8 mouse cellular contexts compared by ENCODE assay signal in genomic region chrX:64276290-64277125, GRCm38 (mm10). TPM values are rescaled to one million over a fixed set of nuclear protein-coding genes. Genes with fewer than 3 reads are reported as not detected.
DNase-seq lines count a peak whose midpoint lies in the region; ATAC-seq and TF ChIP-seq lines count a peak whose summit lies in the region.

Gene Slitrk4, minus strand, starts transcription at chrX:64276996.

- H3K4me3 ChIP-seq in heart, adult 2 months: peak within 1 kb of the TSS; percentile 10; the same call in 1 of the 2 replicates
- H3K4me3 ChIP-seq in neural tube, embryonic 15.5 days (replicated peaks): peak within 1 kb of the TSS; percentile 56

- H3K4me1 ChIP-seq in heart, adult 2 months (ENCODE audit: control insufficient read depth, insufficient read depth, low read length): no peaks in the 10 kb centered on the region
- H3K4me1 ChIP-seq in neural tube, embryonic 15.5 days: no peaks in the 10 kb centered on the region

- no peaks in the 10 kb centered on the region for H3K27me3 ChIP-seq in heart, adult 2 months (ENCODE audit: control insufficient read depth, insufficient read depth, low read length)
- no peaks in the 10 kb centered on the region for H3K27me3 ChIP-seq in neural tube, embryonic 15.5 days (replicated peaks)

- 8% methylated on average over 54 of the region's 54 CpGs for WGBS in heart, adult 2 months
- 15% methylated on average over 54 of the region's 54 CpGs for WGBS in neural tube, embryonic 15.5 days

- no peak for TF ChIP-seq POLR2A in heart, adult 2 months (IDR thresholded peaks at IDR 0.05; ENCODE audit: insufficient read depth, low read depth, low read length)

- H3K9ac ChIP-seq in heart, adult 2 months (ENCODE audit: low read depth, low read length): no peak within 1 kb of the TSS
- H3K9ac ChIP-seq in neural tube, embryonic 15.5 days (replicated peaks): peak within 1 kb of the TSS; percentile 55

- DNase-seq in heart, adult 2 months: no peak
- no peak for DNase-seq in heart, postnatal 36 days
- peak; percentile 51 for DNase-seq in embryo, embryonic 9.5 days (ENCODE audit: extremely low spot score)
- peak; percentile 3 to 28 for DNase-seq in heart, postnatal 10 days
- peak; percentile 38 for DNase-seq in left cerebral cortex, postnatal 25 days (ENCODE audit: low spot score in 2 of 2)
- no peak for DNase-seq in ovary, postnatal 10 days (ENCODE audit: low spot score)
- DNase-seq in kidney, adult 8-10 months: no peak

- TF ChIP-seq EP300 in heart, adult 2 months (IDR thresholded peaks at IDR 0.05; ENCODE audit: insufficient read depth, low read depth, low read length): no peak

- peak within 1 kb of the TSS; percentile 58 for H3K4me2 ChIP-seq in neural tube, embryonic 15.5 days

- ATAC-seq in neural tube, embryonic 15.5 days (ENCODE audit: low FRiP score): peak; percentile 84

- intact Hi-C loops in heart, adult 2 months (cut with DNase I): no loop called here
- intact Hi-C loops in heart, postnatal 36 days (cut with DNase I): loop anchor here (5.0 kb wide), 1 partner anchor 284 kb away; no protein-coding TSS in a partner anchor
- intact Hi-C loops in heart, postnatal 10 days (cut with DNase I): no loop called here
- intact Hi-C loops in left cerebral cortex, postnatal 25 days (cut with DNase I): no loop called here

- no peak for TF ChIP-seq CTCF in heart, adult 2 months (IDR thresholded peaks at IDR 0.05)

- no peak within 1 kb of the TSS for H3K27ac ChIP-seq in heart, adult 2 months
- H3K27ac ChIP-seq in neural tube, embryonic 15.5 days (replicated peaks): peak within 1 kb of the TSS; percentile 81

- H3K9me3 ChIP-seq in neural tube, embryonic 15.5 days (replicated peaks): no peaks in the 10 kb centered on the region

- H3K79me2 ChIP-seq in heart, adult 2 months (replicated peaks; ENCODE audit: control insufficient read depth, insufficient read depth, low read length): no peaks in the 10 kb centered on the region

- no peaks in the 10 kb centered on the region for H3K36me3 ChIP-seq in heart, adult 2 months (ENCODE audit: control insufficient read depth, insufficient read depth, low read length)
- no peaks in the 10 kb centered on the region for H3K36me3 ChIP-seq in neural tube, embryonic 15.5 days

RNA-seq across cellular contexts. Expression of gene Slitrk4, which starts in this region (rescaled TPM):
- total RNA-seq in heart, adult 2 months (2021): under 1 TPM; 0.76 to 0.98 TPM
- 0.18 and 0.29 TPM in 2 replicates for polyA plus RNA-seq in heart, adult 2 months (2012; rRNA removed)
- total RNA-seq in heart, postnatal 36 days (2021): 1 to 10 TPM in 1 of 2 experiments, under 1 TPM in 1; 0.81 to 1.3 TPM
- 1 to 10 TPM; 3.8 to 4.9 TPM for total RNA-seq in heart, postnatal 10 days (2021)
- 10 to 100 TPM; 53.6 to 58.6 TPM for total RNA-seq in left cerebral cortex, postnatal 25 days (2021)
- polyA plus RNA-seq in neural tube, embryonic 15.5 days (2015; fragmentation: Nextera tagmentation; extraction: Ambion mirVana): 21.0 and 24.0 TPM in 2 replicates

Comparison
In these comparisons a context has a peak if more than half of its experiments do, and no peak if none do; other contexts are left out.
1. RNA of gene Slitrk4 (total RNA-seq): 53.6 to 58.6 TPM in left cerebral cortex, postnatal 25 days; 3.8 to 4.9 TPM in heart, postnatal 10 days, 0.81 to 1.3 TPM in heart, postnatal 36 days and 0.76 to 0.98 TPM in heart, adult 2 months; every median in the first group is over 4 times any median in the second.
2. RNA of gene Slitrk4 (polyA plus RNA-seq): 21.0 to 24.0 TPM in neural tube, embryonic 15.5 days; 0.18 to 0.29 TPM in heart, adult 2 months; every median in the first group is over 10 times any median in the second.
3. DNase-seq: peak in embryo, embryonic 9.5 days (single experiment), heart, postnatal 10 days (2 of 2) and left cerebral cortex, postnatal 25 days (2 of 2); none in heart, adult 2 months (0 of 2), heart, postnatal 36 days (0 of 2), ovary, postnatal 10 days (single experiment) and kidney, adult 8-10 months (0 of 2).